Mouse (Mus musculus): ENCODE data around the gene Ifitm5. TPM values are rescaled to one million over a fixed set of nuclear protein-coding genes. Genes with fewer than 3 reads are reported as not detected.
A peak's percentile ranks its signal among the peaks of the same experiment; 100 is the strongest.

Gene Ifitm5
- total RNA-seq, 4 experiments from 2014 or later = 0.51 TPM; not detected in 3

GRCm38 (mm10) chr7:140962733-140963132, 12.6 kb upstream of the Ifitm5 start:
- no peak for DNase-seq (ENCODE audit: low spot score in 2 of 2)

- DNase-seq (ENCODE audit: low spot score in 2 of 2) = no peak
Observed at GRCm38 (mm10) chr7:140961416-140961815, 11.3 kb upstream of the Ifitm5 start.

GRCm38 (mm10) chr7:140960026-140960425, 9.9 kb upstream of the Ifitm5 start:
- DNase-seq (ENCODE audit: low spot score in 2 of 2) = no peak

GRCm38 (mm10) chr7:140959181-140959901, 9.2 kb upstream of the Ifitm5 start:
- no peak for DNase-seq (ENCODE audit: low spot score in 2 of 2)

- DNase-seq (ENCODE audit: low spot score in 2 of 2) = no peak
Observed at GRCm38 (mm10) chr7:140956556-140956869, 6.4 kb upstream of the Ifitm5 start.

- peak in 1 of 2 experiments; percentile 46 for DNase-seq (ENCODE audit: low spot score in 2 of 2)
Observed at GRCm38 (mm10) chr7:140955758-140956555, 5.9 kb upstream of the Ifitm5 start, which contains the start of the genes Gm45717 and Ifitm2. TSS of gene Gm45717 (minus strand) at chr7:140955937. TSS of gene Ifitm2 (minus strand) at chr7:140955987.

- no peak for DNase-seq (ENCODE audit: low spot score in 2 of 2)
Observed at GRCm38 (mm10) chr7:140955342-140955741, 5.3 kb upstream of the Ifitm5 start.

GRCm38 (mm10) chr7:140954733-140955071, 4.6 kb upstream of the Ifitm5 start:
- no peak for DNase-seq (ENCODE audit: low spot score in 2 of 2)

- no peak for DNase-seq (ENCODE audit: low spot score in 2 of 2)
Observed at GRCm38 (mm10) chr7:140953800-140954732, 4.0 kb upstream of the Ifitm5 start.

- no peak for DNase-seq (ENCODE audit: low spot score in 2 of 2)
Observed at GRCm38 (mm10) chr7:140953133-140953532, 3.0 kb upstream of the Ifitm5 start.

- DNase-seq (ENCODE audit: low spot score in 2 of 2) = no peak
Observed at GRCm38 (mm10) chr7:140952441-140952840, 2.4 kb upstream of the Ifitm5 start.

GRCm38 (mm10) chr7:140951765-140952164, 1.7 kb upstream of the Ifitm5 start:
- DNase-seq (ENCODE audit: low spot score in 2 of 2) = no peak

GRCm38 (mm10) chr7:140951051-140951450, 960 bp upstream of the Ifitm5 start:
- DNase-seq (ENCODE audit: low spot score in 2 of 2) = no peak

GRCm38 (mm10) chr7:140949255-140949654, 836 bp downstream of the Ifitm5 start:
- DNase-seq (ENCODE audit: low spot score in 2 of 2) = no peak

GRCm38 (mm10) chr7:140948161-140948560, 1.9 kb downstream of the Ifitm5 start:
- DNase-seq (ENCODE audit: low spot score in 2 of 2) = no peak

- no peak for DNase-seq (ENCODE audit: low spot score in 2 of 2)
Observed at GRCm38 (mm10) chr7:140946980-140947379, 3.1 kb downstream of the Ifitm5 start.

GRCm38 (mm10) chr7:140946311-140946710, 3.8 kb downstream of the Ifitm5 start:
- DNase-seq (ENCODE audit: low spot score in 2 of 2) = no peak

- no peak for DNase-seq (ENCODE audit: low spot score in 2 of 2)
Observed at GRCm38 (mm10) chr7:140945247-140945646, 4.8 kb downstream of the Ifitm5 start.

- no peak for DNase-seq (ENCODE audit: low spot score in 2 of 2)
Observed at GRCm38 (mm10) chr7:140944236-140944635, 5.9 kb downstream of the Ifitm5 start.

- no peak for DNase-seq (ENCODE audit: low spot score in 2 of 2)
Observed at GRCm38 (mm10) chr7:140943356-140943755, 6.7 kb downstream of the Ifitm5 start.

- DNase-seq (ENCODE audit: low spot score in 2 of 2) = no peak
Observed at GRCm38 (mm10) chr7:140942811-140943210, 7.3 kb downstream of the Ifitm5 start.

GRCm38 (mm10) chr7:140942341-140942740, 7.8 kb downstream of the Ifitm5 start:
- DNase-seq (ENCODE audit: low spot score in 2 of 2) = no peak
